Mouse (Mus musculus) ES-E14 (cell line): ENCODE measurements around the gene 1700016C15Rik.

ENCODE experiments used
- CHD2 ChIP-seq: IDR thresholded peaks from 2 replicates; pipeline ENCODE4 v1.6.1; 2014; ENCODE audit warnings: mild to moderate bottlenecking, low read depth, low read length, inconsistent platforms
- MAFK ChIP-seq: IDR thresholded peaks from 2 replicates; pipeline ENCODE4 v1.6.1; 2014; ENCODE audit warnings: mild to moderate bottlenecking, low read depth, low read length, inconsistent platforms; ENCODE audit not compliant: insufficient read depth
- ZC3H11A ChIP-seq: IDR thresholded peaks from 2 replicates; pipeline ENCODE4 v1.6.1; 2012; ENCODE audit warnings: low read depth, mild to moderate bottlenecking, inconsistent platforms, low read length, borderline replicate concordance
- ZNF384 ChIP-seq: IDR thresholded peaks from 2 replicates; pipeline ENCODE4 v1.6.1; 2012; ENCODE audit warnings: low read depth, low read length, inconsistent platforms

- TF ChIP-seq CHD2 (peak; percentile 83), MAFK (no peak), ZNF384 (no peak), ZC3H11A (no peak)
Observed at GRCm38 (mm10) chr1:177796193-177796939, 66.8 kb downstream of the 1700016C15Rik start, which contains the start of gene Adss.
